Mouse (Mus musculus): ENCODE data around the gene Cacnb4.

Cacnb4 gene

DNA sequence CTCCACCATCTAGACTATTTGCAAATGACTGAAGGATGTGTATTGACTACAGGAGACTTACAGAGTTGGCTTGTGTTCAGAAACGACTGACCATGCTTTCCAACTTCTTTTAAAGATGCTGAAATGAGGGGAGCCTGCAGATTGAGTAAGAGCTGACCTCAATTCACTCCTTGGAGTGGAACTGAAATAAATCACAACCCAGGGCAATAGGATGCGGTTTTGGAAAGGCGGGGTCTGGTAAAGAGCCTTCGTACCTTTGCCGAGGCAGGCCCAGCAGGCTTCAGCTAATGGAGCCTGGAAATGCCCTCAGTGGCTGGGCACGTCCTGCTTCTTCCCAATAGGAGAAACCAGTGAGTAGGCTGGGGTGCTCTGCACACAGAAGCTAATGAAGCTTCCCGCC is 147.4 kb downstream of the Cacnb4 start:
- intact Hi-C loops (cut with DNase I): no loop called here

DNA sequence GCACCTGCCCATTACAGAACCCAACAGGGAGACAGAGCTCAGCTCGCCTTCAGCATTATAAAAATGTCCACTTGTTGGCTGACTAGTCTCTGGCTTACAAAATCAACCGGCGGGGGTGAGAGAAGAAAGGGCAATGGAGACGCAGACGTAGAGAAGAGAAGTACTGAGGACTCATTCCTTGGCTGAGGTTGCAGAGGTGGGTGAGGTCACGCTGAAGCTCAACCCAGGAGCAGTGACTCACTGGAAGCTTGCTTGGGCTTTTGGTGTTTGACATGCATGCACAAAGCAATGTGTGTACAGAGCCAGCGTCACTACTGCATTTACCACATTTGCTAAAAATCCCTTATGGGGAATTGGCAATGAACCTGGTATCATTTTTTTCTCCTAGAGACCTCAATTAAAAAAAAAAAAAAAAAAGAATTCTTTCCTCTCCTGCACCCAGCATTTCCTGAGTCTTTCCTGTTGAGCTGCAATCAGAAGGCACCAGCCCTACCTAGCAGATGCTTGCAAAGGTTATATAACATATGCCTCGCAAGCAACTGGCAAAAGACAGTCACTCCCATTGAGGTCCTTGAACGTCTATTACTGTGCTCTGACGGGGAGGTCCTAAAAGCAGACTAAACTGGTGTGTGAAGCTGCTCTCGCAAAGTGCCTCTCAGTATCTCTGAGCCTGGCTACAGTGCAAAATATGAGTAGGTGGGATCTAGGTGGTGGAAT is 150.6 kb downstream of the Cacnb4 start:
- intact Hi-C loops (cut with DNase I): no loop called here

DNA sequence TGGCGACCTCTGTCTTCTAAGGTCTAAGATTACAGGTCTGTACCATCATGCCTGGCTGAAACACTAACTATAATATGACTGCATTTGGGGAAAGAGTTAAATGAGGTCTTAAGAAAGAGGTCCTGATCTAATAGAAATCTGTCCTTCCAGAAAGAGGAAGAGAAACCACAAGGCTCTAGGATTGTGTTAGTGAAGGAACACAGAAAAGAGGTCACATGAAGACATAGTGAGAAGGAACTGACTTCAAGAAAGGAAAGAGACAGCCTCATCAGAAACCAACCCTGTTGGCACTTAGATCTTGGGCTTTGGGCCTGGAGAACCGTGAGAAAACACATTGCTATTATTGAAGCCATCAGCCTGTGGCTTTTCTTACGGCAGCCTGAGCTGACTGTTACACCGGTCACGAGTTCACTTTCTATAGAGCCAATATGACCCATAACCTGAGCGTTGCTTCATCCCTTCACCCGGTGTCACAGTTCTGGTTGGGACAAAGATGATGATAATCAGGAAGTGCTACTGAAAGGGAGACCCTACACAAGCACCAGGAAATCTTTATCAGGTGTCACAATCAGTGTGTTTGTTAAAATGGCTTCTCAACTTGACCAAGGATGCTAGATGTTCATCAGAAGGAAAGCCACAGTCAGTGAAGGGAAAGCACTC is 153.4 kb downstream of the Cacnb4 start:
- intact Hi-C loops (cut with DNase I): no loop called here

DNA sequence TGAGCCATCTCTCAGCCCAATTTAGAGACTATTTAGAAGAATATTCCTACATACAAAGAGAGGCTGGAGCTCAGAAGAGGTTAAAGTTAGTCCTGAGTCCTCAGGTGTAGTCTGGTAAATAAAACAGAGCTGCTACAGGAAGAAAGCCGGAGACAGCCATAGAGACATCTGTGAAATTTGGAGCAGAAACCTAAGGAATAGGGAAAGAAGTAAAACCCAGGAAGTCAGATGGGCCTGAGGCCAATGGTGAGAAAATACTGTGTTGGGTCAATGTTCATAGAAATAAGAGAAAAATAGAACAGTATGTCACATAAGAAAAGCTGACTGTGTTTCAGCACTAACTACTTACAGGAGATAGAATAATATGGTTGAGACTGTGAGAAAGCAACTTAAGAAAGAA is 155.6 kb downstream of the Cacnb4 start:
- intact Hi-C loops (cut with DNase I): no loop called here

DNA sequence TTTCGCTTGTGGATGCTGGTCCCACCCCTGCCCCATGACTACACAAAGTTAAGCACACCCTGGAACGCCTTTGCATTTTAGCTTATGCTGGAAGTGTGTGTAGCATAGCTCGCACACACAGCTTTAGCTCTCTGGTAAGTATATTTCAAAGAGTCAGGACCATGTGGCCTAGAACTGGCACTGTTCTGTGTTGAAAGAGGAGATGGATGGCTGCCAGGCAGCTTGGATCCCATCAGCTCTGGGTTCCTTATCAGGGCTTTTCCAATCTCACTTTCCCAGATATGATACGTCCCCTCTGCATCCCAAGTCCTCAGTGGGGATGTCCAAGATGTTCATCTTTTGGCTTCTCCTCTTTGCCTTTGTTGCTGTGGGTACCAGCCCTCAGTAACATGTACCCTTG is 157.9 kb downstream of the Cacnb4 start:
- intact Hi-C loops (cut with DNase I): no loop called here

DNA sequence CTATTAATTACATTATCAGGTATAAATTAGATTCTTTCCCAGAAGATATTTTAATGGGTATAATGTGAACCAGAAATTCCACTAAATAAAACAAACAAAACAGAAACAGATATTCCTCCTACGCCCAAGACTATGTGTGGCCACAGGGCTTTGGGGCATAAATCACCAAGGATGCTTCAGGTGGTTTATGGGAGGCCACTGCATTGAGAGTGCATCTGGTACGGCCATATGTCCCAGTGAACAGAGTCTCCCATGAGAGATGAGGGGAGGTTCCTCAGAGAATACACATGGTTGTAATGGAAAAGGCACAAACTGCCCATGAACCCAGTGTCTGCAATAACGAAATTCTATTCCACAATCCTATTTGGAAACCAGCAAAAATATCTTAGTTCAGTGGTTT is 160.1 kb downstream of the Cacnb4 start:
- intact Hi-C loops (cut with DNase I): no loop called here

DNA sequence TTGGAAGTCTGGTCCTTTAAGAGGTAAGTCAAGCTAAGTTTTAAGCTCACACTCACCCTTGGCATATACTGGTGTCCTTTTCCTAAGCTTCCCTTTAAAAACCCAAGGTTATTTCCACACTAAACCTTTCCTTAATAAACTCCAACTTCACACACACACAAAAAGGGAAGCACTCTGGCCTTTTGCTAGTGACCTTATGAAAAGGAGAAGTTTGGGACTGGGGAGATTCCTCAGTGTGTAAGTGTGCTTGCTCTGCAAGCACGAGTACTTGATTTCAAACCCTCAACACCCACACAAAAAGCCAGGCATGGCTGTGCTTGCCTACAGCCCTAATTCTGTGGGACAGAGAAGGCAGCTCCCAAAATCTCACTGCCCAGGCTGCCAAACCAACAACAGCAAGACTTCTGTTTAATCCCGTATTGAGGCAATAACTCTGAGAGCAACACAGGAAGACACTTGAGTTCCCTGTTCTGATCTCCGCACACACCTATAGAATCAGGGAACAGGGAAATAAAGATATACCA is 163.7 kb downstream of the Cacnb4 start:
- intact Hi-C loops (cut with DNase I): no loop called here

DNA sequence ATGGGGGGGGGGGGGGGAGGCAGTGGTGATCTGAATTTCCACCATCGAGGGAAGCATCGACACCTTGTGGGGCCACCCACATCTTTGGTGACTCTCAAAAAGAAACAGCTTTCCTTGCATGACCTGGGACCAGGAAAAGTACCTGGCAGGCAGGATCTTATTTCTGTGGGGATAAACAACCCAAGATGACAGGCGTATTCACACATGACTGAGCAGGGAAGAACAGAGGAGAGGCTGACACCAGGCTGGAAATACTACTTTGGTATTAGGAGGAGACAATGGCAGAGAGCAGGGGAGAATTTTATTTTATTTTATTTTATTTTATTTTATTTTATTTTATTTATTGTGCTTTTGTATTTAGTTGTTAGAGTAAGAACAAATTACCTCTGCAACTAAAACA is 164.4 kb downstream of the Cacnb4 start:
- intact Hi-C loops (cut with DNase I): no loop called here

DNA sequence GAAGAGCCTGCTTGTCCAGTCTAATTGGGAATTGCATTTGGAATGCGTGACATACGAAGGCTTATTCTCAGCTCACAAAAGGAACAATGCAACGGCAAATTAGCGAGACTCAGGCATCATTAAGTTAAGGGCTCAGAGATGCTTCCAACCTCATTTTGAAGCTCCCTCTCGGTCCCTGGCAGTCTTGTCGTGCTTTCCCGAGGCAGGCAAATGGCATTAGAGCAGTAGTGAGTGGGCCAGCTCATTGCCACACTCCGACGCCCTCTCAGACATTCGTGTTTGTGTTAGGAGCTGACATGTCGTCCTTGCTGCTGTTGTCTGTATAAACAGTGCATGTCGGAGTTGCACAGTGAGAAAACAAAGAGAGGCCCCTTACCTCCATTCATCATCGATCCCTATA is 164.8 kb downstream of the Cacnb4 start:
- intact Hi-C loops (cut with DNase I): no loop called here

DNA sequence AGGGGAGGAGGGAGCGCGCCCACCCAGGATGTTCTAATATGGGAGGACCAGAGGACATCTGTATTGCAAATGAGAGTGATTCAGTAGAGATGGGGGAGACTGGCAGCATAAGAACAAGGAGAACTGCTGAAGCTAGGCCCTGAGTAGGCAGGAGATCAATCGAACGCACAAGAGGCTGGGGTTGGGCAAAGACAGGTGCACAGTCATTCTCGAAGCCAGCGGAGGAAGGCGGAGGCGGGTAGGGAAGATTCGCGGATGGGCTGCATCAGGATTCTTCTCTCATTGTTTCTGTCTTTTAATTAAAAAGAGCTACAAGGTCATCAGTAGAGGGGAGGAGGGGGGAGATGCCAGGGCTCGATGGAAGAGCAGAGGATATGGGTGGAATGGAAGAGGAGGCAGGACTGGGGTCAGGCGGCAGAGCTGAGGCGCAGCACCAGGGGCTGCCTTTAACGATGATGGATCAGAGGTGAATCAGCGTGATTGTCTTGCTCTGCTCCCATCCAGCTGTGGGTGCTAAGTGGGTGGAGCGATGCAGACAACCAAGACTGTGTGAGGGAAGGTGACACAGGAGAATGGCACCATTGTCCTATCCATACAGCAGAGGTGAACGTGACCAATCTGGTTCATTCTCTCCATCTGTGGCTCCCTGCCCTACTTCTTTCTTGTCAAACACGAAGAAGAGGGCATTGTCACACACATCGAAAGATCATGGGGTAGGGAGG is 166.7 kb downstream of the Cacnb4 start:
- intact Hi-C loops (cut with DNase I): no loop called here

DNA sequence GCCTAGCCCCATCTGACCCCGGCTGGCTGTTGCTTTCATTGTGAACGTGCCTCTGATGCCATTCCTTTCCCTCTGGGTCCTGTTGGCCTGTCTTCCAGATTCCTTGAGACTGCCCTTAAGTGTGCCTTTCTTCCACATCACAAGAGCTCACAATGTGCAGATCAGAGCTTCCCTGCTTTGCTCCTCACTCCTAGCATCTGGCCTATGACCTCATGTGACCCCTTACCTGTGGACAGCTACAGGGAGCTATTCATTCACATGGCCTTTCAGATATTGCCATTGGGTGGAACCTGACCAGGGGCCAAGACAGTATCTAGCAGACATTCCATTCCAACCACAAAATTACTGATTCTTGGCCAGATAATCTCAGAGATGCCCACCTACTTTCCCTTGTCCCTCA is 171.5 kb downstream of the Cacnb4 start:
- intact Hi-C loops (cut with DNase I): no loop called here

DNA sequence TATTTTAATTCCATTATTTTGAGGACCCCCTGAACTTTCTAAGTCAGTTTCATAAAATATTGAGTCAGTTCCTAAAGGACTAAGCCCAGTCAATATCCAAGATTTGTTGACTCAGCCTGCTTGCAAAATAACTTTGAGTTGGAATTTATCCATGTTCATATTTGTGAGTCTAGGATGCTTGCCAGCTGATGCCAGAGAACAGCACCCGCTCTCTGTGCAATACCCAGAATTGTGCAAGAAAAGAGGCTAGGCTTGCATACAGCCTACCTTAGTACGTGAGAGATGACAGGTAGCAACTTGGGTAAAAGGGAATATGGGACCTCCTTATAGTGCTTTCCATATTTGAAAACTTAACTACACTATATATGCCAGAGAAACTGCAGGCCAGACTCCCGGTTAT is 171.9 kb downstream of the Cacnb4 start:
- intact Hi-C loops (cut with DNase I): no loop called here

DNA sequence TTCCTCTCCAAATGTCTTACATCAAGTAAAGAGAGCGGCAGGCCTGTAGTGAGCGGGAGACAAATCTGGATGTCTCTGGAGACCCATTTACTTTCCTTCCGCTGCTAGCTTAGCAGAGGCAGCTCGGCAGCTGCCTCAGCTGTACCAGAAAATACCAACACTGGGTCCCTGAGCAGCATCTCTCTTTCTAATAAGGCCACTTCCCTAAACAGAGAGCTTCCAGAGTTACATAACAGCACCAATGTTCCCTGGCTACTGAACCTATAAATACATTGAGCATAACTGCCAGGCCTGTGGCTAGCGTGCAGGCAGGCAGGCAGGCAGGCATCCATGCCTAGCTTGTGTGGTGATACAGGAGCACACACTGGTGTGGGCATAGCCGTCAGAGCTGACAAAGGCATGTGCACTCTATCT is 176.8 kb downstream of the Cacnb4 start:
- intact Hi-C loops (cut with DNase I): no loop called here

DNA sequence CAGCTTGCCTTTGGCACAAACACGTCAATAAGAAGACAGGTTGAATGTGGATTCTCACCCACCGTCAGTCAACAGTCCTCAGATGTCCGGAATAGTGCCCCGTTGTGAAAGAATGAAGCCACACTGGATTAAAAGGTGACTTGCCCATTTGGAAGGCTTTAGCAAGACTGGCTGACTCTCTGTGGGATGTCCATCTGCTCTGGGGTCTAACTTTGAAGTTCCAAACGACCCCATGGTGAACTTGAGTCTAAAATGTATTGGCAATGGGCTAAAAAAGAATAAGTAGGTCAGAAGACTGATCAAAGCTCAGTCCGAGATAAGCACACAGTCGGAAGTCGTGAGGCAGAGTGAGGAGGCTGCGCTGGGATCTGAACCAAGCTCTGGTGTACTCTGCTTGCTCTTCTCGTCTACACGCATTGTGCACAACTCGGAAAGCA is 177.5 kb downstream of the Cacnb4 start:
- intact Hi-C loops (cut with DNase I): no loop called here

DNA sequence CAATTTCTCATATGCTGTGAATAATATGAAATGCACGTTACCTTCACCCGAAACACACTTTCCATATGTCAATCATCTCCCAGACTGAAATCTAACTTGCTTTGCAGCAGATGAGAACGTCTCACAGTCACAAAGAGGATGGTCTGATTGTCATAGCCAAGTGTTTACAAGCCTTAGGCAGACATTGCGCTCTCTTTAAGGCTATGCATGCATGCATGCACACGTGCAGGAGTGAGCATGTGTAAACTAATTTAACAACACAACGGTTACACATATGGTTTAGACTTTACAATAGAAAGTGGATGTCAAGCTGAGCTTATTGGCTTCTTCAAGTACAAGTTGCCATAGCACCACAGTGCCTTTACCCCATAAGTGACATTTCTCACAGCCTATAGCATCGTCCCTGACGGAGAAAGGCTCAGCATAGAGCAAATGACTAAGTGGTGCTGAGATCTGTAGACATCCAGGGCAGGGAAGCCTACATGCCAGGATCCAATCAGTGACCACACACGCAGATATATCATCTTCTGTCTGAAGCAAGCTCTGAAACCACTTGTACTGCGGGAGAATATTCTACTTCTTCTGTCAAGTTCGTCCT is 181.4 kb downstream of the Cacnb4 start:
- intact Hi-C loops (cut with DNase I): no loop called here

DNA sequence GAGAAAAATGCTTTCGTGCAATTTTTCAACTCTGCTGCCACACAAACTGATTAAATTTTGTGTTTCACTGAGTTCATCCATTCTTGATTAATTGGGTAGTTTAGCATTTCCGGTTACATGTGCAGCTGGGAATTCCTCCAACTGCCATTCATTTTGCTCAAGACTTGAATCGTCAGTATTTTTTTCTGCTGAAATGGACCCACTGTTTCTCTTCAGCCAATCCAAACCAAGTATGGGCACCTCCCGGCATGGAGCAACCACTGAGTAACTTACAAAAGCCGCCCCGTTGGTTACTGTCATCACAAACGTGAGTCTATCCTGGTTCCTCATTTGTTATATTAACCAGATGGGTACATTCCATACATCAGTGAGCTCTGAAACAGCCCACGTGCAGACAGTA is 182.4 kb downstream of the Cacnb4 start:
- intact Hi-C loops (cut with DNase I): no loop called here

DNA sequence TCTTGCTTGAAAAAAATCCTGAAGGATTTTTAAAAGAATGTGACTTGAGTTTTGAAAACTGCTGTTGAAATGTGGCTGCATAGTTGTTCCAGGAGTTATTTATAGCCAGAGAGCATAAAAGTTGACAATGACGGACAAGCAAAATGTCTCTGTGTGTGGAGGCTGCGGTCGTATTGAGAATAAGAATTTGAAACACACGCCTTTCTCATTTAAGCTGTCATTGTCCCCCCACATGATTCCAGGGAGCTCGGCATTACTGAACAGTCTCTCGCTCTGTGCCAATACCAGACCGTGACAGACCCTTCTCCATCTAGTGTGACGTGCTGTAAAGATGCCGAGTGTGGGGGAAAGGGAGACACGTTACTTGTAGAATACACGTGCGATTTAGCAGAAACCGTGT is 183.8 kb downstream of the Cacnb4 start:
- intact Hi-C loops (cut with DNase I): no loop called here

DNA sequence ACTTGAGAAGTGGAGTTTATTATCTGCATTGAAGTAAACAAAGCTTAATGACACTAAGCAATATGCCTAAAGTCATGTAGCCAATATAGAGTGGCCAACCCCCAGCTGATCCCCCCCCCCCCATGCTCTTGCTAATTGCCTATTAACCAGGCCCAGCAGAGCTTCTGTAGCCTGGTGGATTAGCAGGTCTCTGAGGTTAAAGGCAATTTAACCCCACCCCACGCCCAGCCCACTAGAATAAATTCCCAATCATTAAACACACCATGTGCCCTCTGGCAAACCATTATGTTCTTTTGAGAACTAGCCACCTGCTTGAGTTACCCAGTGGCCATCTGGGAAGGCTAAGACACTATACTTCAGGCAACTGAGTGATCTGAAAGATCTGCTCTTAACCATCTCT is 186.8 kb downstream of the Cacnb4 start:
- intact Hi-C loops (cut with DNase I): no loop called here

DNA sequence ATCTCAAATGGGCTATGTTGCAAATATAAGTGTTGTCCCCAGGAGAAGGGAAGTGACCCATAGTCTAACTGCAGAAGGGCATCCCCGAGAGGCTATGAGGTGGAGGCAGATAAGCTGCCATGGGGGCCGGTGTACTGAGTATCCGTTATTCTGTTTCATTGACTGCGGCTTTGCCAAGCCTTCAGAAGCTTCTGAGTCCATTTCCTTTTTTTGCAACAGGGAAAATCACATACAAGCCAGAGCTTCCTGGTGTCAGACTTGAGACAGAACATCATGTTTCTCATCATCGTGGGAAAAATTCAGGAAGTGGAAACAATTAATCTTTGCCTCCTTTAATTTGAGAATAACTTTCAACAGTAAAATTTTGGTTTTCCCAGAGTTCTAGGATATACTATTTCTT is 193.1 kb downstream of the Cacnb4 start:
- intact Hi-C loops (cut with DNase I): no loop called here

DNA sequence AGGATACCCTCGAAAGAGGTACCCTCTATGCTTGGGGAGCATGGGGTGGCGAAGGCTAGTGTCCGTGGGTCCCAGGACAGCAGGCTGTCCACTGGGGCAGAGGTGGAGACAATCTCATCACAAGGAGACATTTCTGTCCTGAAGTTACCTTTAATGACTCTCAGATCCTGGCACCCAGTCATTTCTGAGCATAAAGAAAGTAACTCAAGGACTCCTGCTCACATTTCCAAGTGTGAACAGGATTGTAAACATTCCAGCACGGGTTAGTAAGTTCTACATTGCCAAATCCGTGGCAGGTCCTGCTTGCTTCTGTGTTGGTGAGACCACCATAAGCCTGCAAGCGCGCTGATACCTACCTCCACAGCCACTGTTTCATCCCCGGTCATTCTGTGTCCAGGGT is 196.2 kb downstream of the Cacnb4 start:
- intact Hi-C loops (cut with DNase I): no loop called here

DNA sequence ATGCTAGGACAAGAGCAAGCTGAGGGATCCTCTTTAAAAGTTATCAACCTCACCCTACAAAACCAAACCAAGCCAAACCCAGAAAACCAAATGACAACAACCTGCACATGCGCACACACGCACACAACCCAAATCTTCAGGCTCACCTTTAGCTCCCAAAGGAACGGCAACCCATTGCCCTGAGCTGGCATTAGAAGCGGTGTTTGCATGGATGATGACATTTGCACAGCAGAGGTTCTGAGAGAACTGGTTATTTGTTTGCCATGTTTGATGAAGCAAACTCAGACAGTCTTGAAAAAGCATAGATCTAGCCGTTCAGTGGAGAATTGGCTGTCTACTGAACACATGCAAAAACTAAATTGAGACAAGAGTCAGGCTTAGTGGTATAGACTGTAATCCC is 198.1 kb downstream of the Cacnb4 start:
- intact Hi-C loops (cut with DNase I): no loop called here

DNA sequence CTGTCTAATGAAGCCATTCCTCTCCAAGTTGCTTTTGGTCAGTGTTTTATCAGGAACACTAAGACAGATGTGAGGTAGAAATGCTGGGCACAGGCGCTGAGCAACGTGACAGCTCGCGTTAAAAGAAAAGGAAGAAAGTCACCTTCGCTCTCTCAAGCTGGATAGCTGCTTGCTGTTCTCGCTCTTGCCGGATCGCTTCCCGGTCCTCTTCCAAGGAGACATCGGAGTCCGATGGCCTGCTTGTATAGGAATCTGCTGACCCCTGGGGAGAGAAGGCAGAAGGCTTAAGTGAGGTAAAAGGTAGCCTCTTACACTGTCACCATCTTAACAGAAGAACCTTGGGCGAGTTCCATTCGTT is 199.1 kb downstream of the Cacnb4 start:
- intact Hi-C loops (cut with DNase I): no loop called here

Data from adrenal gland (tissue).